Mouse (Mus musculus): ENCODE results near the gene Trim3.

DNA sequence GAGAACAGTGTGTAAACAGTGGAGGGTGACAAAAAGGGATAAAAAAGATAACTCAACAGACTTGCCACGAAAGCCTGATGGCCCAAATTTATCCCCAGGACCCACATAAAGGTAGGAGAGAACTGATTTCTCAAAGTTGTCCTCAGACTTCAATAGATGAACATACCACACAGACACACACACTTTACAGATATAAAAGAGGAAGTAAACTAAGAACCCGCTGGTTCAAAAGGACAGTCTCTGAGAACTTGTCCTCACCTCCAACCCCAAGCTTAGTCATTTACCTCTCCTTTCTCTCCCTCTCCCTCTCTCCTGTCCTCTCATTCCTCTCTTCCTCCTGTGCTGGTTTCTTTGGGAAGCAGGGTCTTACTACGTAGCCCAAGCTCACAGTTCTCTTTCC, 71.1 kb downstream of the Trim3 start:
- TF ChIP-seq CTCF (IDR thresholded peaks at IDR 0.05; ENCODE audit: low read depth) (no peak), EP300 (optimal IDR thresholded peaks at IDR 0.05) (no peak)

All from stomach, postnatal 0 days (tissue).